Mouse (Mus musculus): ENCODE data around the gene Rbm12b1.
A peak's percentile ranks its signal among the peaks of the same experiment; 100 is the strongest.
"Not testable (repeated sequence)": the region's sequence is repeated elsewhere in the genome, so short reads cannot be mapped to it uniquely, and the experiment has no call there.

The Rbm12b1 gene

GRCm38 (mm10) chr4:12140141-12140567 is at the start of gene Rbm12b1:
TSS of gene Rbm12b1 (plus strand) at chr4:12140264.
- DNase-seq (ENCODE audit: low read depth, low spot score), result peak; percentile 78

DNA sequence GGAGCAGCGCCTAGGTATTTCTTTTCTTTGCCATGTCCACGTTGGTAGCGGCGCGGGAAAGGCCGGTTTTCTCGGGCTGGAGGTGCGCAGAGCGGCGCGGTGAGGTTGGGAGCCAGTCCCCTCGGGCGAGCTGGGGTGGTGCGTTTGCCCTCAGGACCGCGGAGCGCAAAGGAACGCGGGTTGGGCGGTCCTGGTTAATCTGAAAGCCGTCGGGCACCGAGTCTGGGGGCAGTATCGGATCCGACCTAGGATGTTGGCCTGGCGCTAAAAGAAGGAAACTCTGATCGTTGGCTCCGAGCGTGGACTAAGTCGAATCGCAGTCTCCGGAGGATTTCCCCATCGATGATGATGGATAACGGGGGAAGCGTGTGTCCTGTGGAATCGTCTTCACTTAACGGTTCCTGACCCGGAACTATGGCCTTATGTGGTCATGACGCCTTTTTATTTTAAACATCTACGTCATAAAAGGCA is 563 bp downstream of the Rbm12b1 start:
- DNase-seq (ENCODE audit: low read depth, low spot score), result not testable (repeated sequence)

DNA sequence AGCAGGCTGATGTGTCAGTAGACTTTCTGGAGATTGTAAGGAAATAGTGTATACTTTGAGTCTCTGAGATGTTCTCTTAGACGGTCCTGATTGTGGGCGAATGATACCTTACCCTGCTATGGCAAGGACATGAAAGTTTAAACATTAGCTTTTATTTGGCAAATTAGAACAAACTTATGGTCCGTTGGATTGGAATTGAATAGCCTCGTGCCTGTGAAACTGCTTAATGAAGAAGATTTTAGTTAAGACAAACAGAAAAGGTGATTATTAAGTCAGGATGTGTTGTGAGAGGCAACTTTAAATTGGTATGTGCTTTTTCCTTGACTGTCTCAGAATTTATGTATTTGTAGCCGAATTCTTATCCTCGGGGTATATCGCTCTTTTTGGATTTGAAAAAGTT is 1.5 kb downstream of the Rbm12b1 start:
- DNase-seq (ENCODE audit: low read depth, low spot score), result not testable (repeated sequence)

DNA sequence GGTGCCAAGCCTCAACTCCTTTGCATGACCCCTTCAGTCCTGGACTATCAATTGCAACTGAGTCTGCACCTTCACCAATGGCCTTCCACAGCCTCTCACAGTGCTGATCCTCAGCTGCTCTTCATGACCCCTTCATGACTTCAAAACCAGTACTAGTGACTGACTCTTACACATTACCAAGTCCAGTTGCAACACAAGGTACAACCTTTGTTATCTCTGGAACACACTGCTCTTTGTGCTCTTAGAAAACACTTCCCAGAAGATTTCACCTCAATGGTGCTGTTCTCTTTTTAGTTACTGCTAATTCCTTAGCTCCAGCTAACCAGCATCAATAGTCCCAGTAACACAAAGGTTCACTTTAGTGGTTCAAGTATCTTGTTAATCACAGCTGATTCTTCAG is 7.6 kb downstream of the Rbm12b1 start:
- no peak for DNase-seq (ENCODE audit: low read depth, low spot score)

DNA sequence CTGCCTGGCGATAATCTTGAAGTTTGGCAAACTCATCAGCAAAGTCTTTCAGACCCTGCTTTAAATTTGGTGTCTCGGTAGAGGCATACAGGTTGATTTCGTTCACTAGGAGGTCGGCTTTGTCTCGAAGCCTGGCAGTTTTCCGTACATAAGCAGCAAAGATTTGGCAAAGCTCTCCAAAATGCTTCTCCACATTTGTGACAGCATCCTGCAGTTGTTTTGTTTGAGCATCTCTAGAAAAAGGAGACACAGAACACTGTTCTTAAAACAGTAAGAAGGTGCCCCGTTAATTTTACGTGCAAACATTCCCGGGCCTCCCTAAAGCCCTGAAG is 30.9 kb downstream of the Rbm12b1 start:
- DNase-seq (ENCODE audit: low read depth, low spot score), result no peak

GRCm38 (mm10) chr4:12171318-12172091 is 31.4 kb downstream of the Rbm12b1 start, which contains the start of gene Fam92a:
TSS of gene Fam92a (minus strand) at chr4:12172015.
- peak; percentile 8 for DNase-seq (ENCODE audit: low read depth, low spot score)

GRCm38 (mm10) chr4:12178992-12179391 is 38.9 kb downstream of the Rbm12b1 start:
- DNase-seq (ENCODE audit: low read depth, low spot score), result no peak
